Mouse (Mus musculus) frontal cortex, postnatal 25 days (tissue): ENCODE measurements around the gene Rere.

Source experiments
- DNase-seq, 2 experiments: peaks; one replicate each; pipeline ENCODE4 v3.0.0; 2022; ENCODE audit warnings: low spot score in 2 of 2

The Rere gene

GRCm38 (mm10) chr4:150346651-150347386 lies 65.4 kb downstream of the Rere start:
- DNase-seq: no peak

GRCm38 (mm10) chr4:150347387-150347672 lies 65.9 kb downstream of the Rere start:
- DNase-seq: no peak

- no peak for DNase-seq
Observed at GRCm38 (mm10) chr4:150349680-150350101, 68.2 kb downstream of the Rere start.

- no peak for DNase-seq
Observed at GRCm38 (mm10) chr4:150351419-150352075, 70.1 kb downstream of the Rere start.

GRCm38 (mm10) chr4:150352736-150353135 lies 71.3 kb downstream of the Rere start:
- DNase-seq: no peak

- no peak for DNase-seq
Observed at GRCm38 (mm10) chr4:150353376-150353900, 72.0 kb downstream of the Rere start.

GRCm38 (mm10) chr4:150355801-150356200 lies 74.4 kb downstream of the Rere start:
- DNase-seq: no peak

- DNase-seq: no peak
Observed at GRCm38 (mm10) chr4:150361986-150362691, 80.7 kb downstream of the Rere start.

GRCm38 (mm10) chr4:150362858-150363257 lies 81.4 kb downstream of the Rere start:
- DNase-seq: no peak

- no peak for DNase-seq
Observed at GRCm38 (mm10) chr4:150364786-150365185, 83.3 kb downstream of the Rere start.

- DNase-seq: no peak
Observed at GRCm38 (mm10) chr4:150366510-150367208, 85.2 kb downstream of the Rere start.

GRCm38 (mm10) chr4:150371580-150372380 lies 90.3 kb downstream of the Rere start:
- peak; percentile 39 to 43 for DNase-seq

- DNase-seq: no peak
Observed at GRCm38 (mm10) chr4:150372631-150373041, 91.2 kb downstream of the Rere start.

GRCm38 (mm10) chr4:150373111-150374109 lies 92.0 kb downstream of the Rere start:
- no peak for DNase-seq

- DNase-seq: no peak
Observed at GRCm38 (mm10) chr4:150374651-150375447, 93.4 kb downstream of the Rere start.

GRCm38 (mm10) chr4:150375448-150375935 lies 94.0 kb downstream of the Rere start:
- no peak for DNase-seq

- DNase-seq: no peak
Observed at GRCm38 (mm10) chr4:150379313-150379712, 97.9 kb downstream of the Rere start.

GRCm38 (mm10) chr4:150379772-150380171 lies 98.3 kb downstream of the Rere start:
- DNase-seq: no peak

GRCm38 (mm10) chr4:150380273-150380672 lies 98.8 kb downstream of the Rere start:
- DNase-seq: no peak
